Mouse (Mus musculus): Measurements from ENCODE around the gene Prn. TPM values are rescaled to one million over a fixed set of nuclear protein-coding genes. Genes with fewer than 3 reads are reported as not detected.

The Prn gene
- total and polyA plus RNA-seq, 3 experiments, result not detected

DNA sequence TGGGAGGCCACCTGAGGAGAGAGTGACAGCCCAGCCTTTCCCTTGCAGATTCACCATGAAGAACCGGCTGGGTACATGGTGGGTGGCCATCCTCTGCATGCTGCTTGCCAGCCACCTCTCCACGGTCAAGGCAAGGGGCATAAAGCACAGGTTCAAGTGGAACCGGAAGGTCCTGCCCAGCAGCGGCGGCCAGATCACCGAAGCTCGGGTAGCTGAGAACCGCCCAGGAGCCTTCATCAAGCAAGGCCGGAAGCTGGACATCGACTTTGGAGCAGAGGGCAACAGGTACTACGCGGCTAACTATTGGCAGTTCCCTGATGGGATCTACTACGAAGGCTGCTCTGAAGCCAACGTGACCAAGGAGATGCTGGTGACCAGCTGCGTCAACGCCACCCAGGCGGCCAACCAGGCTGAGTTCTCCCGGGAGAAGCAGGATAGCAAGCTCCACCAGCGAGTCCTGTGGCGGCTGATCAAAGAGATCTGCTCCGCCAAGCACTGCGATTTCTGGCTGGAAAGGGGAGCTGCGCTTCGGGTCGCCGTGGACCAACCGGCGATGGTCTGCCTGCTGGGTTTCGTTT lies 43.3 kb downstream of the Prn start:
- H3K4me1 ChIP-seq (ENCODE audit: control insufficient read depth in 1 of 2, insufficient read depth in 2 of 2, low read length in 2 of 2), result peaks cover 0 to 3% of the 10 kb centered on the region in 2 experiments; a peak in 1 of 4 replicates
- H3K9ac ChIP-seq (ENCODE audit: control insufficient read depth, low read depth, low read length, poor library complexity, severe bottlenecking), result no peak overlapping the region

DNA sequence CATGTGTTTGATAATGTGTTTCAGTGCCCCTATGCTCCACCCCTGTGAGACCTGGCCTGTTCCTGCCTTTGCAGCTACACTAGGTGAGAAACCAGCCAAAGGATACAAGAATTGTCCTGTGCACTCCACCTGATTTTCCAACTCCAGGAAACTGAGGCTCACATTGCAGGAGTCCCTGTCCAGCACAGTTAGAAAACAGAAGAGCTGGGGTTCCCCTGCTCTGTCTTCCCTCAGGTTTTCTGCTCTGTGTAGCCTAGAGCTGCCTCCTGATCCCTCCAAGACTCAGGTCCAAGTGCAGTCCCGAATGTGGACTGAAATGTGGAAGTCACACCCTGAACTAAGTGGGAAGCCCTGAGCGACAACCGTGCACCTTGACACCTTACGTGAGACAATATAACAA lies 44.0 kb downstream of the Prn start:
- H3K9me3 ChIP-seq (replicated peaks; ENCODE audit: insufficient read depth, low read length), result no peaks in the 10 kb centered on the region
- no peak for DNase-seq (ENCODE audit: low read depth, low spot score)
- no peaks in the 10 kb centered on the region for H3K79me2 ChIP-seq (ENCODE audit: control insufficient read depth, insufficient read depth, low read length, poor library complexity)
- peaks cover 0 to 2% of the 10 kb centered on the region in 2 experiments; a peak in 1 of 4 replicates for H3K36me3 ChIP-seq (ENCODE audit: control insufficient read depth in 1 of 2, insufficient read depth in 2 of 2, low read length in 2 of 2)
- H3K4me3 ChIP-seq (ENCODE audit: control insufficient read depth in 1 of 2, insufficient read depth in 1 of 2, low read depth in 2 of 2, low read length in 2 of 2), result no peak overlapping the region
- TF ChIP-seq CHD1 (IDR thresholded peaks at IDR 0.05; ENCODE audit: low read depth, low read length) (no peak), USF2 (IDR thresholded peaks at IDR 0.05; ENCODE audit: borderline replicate concordance in 1 of 2, insufficient read depth in 1 of 2, low read depth in 1 of 2, low read length in 2 of 2) (no peak), NRF1 (IDR thresholded peaks at IDR 0.05; ENCODE audit: insufficient read depth, low read depth, low read length, poor library complexity, severe bottlenecking) (no peak), EP300 (IDR thresholded peaks at IDR 0.05; ENCODE audit: low read depth in 1 of 2, low read length in 2 of 2) (no peak), TAL1 (IDR thresholded peaks at IDR 0.05; ENCODE audit: low read length) (no peak), USF1 (IDR thresholded peaks at IDR 0.05; ENCODE audit: low read depth, low read length) (no peak), NELFE (IDR thresholded peaks at IDR 0.05; ENCODE audit: low read depth, low read length) (no peak), SIN3A (IDR thresholded peaks at IDR 0.05; ENCODE audit: low read length) (no peak), ZMIZ1 (IDR thresholded peaks at IDR 0.05; ENCODE audit: low read depth, low read length) (no peak), ELF1 (IDR thresholded peaks at IDR 0.05; ENCODE audit: low read depth, low read length) (no peak), E2F4 (IDR thresholded peaks at IDR 0.05; ENCODE audit: borderline replicate concordance, low read depth, low read length) (no peak)
- no peak overlapping the region for H3K9ac ChIP-seq (ENCODE audit: control insufficient read depth, low read depth, low read length, poor library complexity, severe bottlenecking)
- peaks cover 0 to 3% of the 10 kb centered on the region in 2 experiments; a peak in 1 of 4 replicates for H3K4me1 ChIP-seq (ENCODE audit: control insufficient read depth in 1 of 2, insufficient read depth in 2 of 2, low read length in 2 of 2)
- no peaks in the 10 kb centered on the region for H3K27me3 ChIP-seq (ENCODE audit: control insufficient read depth in 1 of 2, insufficient read depth in 2 of 2, low read length in 2 of 2)
- H3K27ac ChIP-seq (ENCODE audit: control insufficient read depth, low read depth, low read length), result no peak overlapping the region

More for the DNA sequence above, 43.3 kb downstream of the Prn start:
- Histone ChIP-seq H3K79me2 (ENCODE audit: control insufficient read depth, insufficient read depth, low read length, poor library complexity) (no peaks in the 10 kb centered on the region), H3K4me3 (ENCODE audit: control insufficient read depth in 1 of 2, insufficient read depth in 1 of 2, low read depth in 2 of 2, low read length in 2 of 2) (no peak overlapping the region), H3K36me3 (ENCODE audit: control insufficient read depth in 1 of 2, insufficient read depth in 2 of 2, low read length in 2 of 2) (peaks cover 0 to 2% of the 10 kb centered on the region in 2 experiments; a peak in 1 of 4 replicates), H3K9me3 (replicated peaks; ENCODE audit: insufficient read depth, low read length) (no peaks in the 10 kb centered on the region), H3K27me3 (ENCODE audit: control insufficient read depth in 1 of 2, insufficient read depth in 2 of 2, low read length in 2 of 2) (no peaks in the 10 kb centered on the region), H3K27ac (ENCODE audit: control insufficient read depth, low read depth, low read length) (no peak overlapping the region)
- DNase-seq (ENCODE audit: low read depth, low spot score), result no peak
- TF ChIP-seq HCFC1 (IDR thresholded peaks at IDR 0.05; ENCODE audit: low read depth, low read length) (no peak), ZMIZ1 (IDR thresholded peaks at IDR 0.05; ENCODE audit: low read depth, low read length) (no peak), RAD21 (IDR thresholded peaks at IDR 0.05; ENCODE audit: low read depth, low read length) (no peak), CHD2 (IDR thresholded peaks at IDR 0.05; ENCODE audit: low read length) (no peak)
